Comparison of ENCODE assay signal across 26 mouse cellular contexts in genomic region chr6:93426141-93426540, GRCm38 (mm10).
DNase-seq lines count a peak whose midpoint lies in the region; ATAC-seq and TF ChIP-seq lines count a peak whose summit lies in the region.
"Had no signal": no experiment of that assay in that cellular context is flagged by ENCODE, and none has a peak within 500 bp of the region (broad histone marks: within the 10 kb centered on the region; RNA-seq: fewer than 3 reads in every experiment).

No protein-coding gene starts in this region.

- H3K9me3 ChIP-seq in hindbrain, postnatal 0 days (ENCODE audit: low read length), result no peaks in the 10 kb centered on the region
- no peaks in the 10 kb centered on the region for H3K9me3 ChIP-seq in hindbrain, embryonic 13.5 days
- H3K9me3 ChIP-seq: embryonic facial prominence, embryonic 10.5 days; kidney, embryonic 15.5 days; neural tube, embryonic 13.5 days; stomach, embryonic 15.5 days had no signal

- no peak overlapping the region for H3K27ac ChIP-seq in hindbrain, postnatal 0 days
- H3K27ac ChIP-seq in hindbrain, embryonic 13.5 days, result no peak overlapping the region
- peak overlapping the region; percentile 46 for H3K27ac ChIP-seq in layer of hippocampus, adult 2 months
- H3K27ac ChIP-seq: embryonic facial prominence, embryonic 10.5 days; heart, adult 2 months; heart, embryonic 13.5 days; kidney, embryonic 15.5 days; liver, embryonic 14.5 days; neural tube, embryonic 13.5 days; stomach, embryonic 15.5 days had no signal

- ATAC-seq in hindbrain, postnatal 0 days, result no peak
- no peak for ATAC-seq in hindbrain, embryonic 13.5 days (ENCODE audit: low FRiP score)

- no peaks in the 10 kb centered on the region for H3K27me3 ChIP-seq in hindbrain, postnatal 0 days (ENCODE audit: insufficient read depth, low read length)
- no peaks in the 10 kb centered on the region for H3K27me3 ChIP-seq in hindbrain, embryonic 13.5 days
- H3K27me3 ChIP-seq: heart, embryonic 13.5 days; kidney, embryonic 15.5 days; neural tube, embryonic 13.5 days; stomach, embryonic 15.5 days had no signal

- no peak for TF ChIP-seq CTCF in hindbrain, postnatal 0 days (IDR thresholded peaks at IDR 0.05; ENCODE audit: low read depth)
- TF ChIP-seq CTCF in layer of hippocampus, adult 2 months (conservative IDR thresholded peaks at IDR 0.05), result no peak

- DNase-seq in hindbrain, postnatal 0 days (ENCODE audit: low spot score), result peak; percentile 4
- peak; percentile 8 for DNase-seq in right cerebral cortex, adult 18-20 months
- DNase-seq in right cerebral cortex, postnatal 14 days, result no peak
- DNase-seq in layer of hippocampus, adult 2 months (ENCODE audit: low spot score in 2 of 2), result peak; percentile 27 to 45
- DNase-seq in cerebellum, adult 11 months, result no peak
- no peak for DNase-seq in Muller cell, postnatal 12 days (ENCODE audit: inconsistent ontology term)
- DNase-seq: cerebellum, adult 9-11 months; gastrocnemius, postnatal 36 days; heart, adult 2 months; heart, postnatal 14 days; kidney, adult 11 months; kidney, postnatal 36 days; lung, embryonic 14.5 days; lung, postnatal 4 days; midbrain, embryonic 14.5 days; retina, postnatal 1 day; right cerebral cortex, postnatal 4 days; thymus, adult 18-20 months; thymus, postnatal 36 days had no signal

- H3K9ac ChIP-seq in hindbrain, postnatal 0 days (replicated peaks; ENCODE audit: low read length), result no peak overlapping the region
- no peak overlapping the region for H3K9ac ChIP-seq in hindbrain, embryonic 13.5 days
- H3K9ac ChIP-seq: heart, embryonic 13.5 days; kidney, embryonic 15.5 days; liver, embryonic 14.5 days; lung, embryonic 14.5 days; neural tube, embryonic 13.5 days; stomach, embryonic 15.5 days had no signal

- H3K36me3 ChIP-seq in hindbrain, postnatal 0 days (ENCODE audit: insufficient read depth, low read length), result no peaks in the 10 kb centered on the region
- H3K36me3 ChIP-seq in hindbrain, embryonic 13.5 days, result no peaks in the 10 kb centered on the region
- H3K36me3 ChIP-seq: embryonic facial prominence, embryonic 10.5 days; heart, embryonic 13.5 days; kidney, embryonic 15.5 days; neural tube, embryonic 13.5 days; stomach, embryonic 15.5 days had no signal

- no peak overlapping the region for H3K4me3 ChIP-seq in hindbrain, postnatal 0 days (ENCODE audit: low read length)
- H3K4me3 ChIP-seq in hindbrain, embryonic 13.5 days, result no peak overlapping the region
- H3K4me3 ChIP-seq in layer of hippocampus, adult 2 months, result no peak overlapping the region
- H3K4me3 ChIP-seq: embryonic facial prominence, embryonic 10.5 days; heart, adult 2 months; heart, embryonic 13.5 days; kidney, embryonic 15.5 days; neural tube, embryonic 13.5 days; stomach, embryonic 15.5 days had no signal

- 78% methylated on average over 1 of the region's 1 CpGs for WGBS in hindbrain, postnatal 0 days
- WGBS in hindbrain, embryonic 13.5 days, result 73% methylated on average over 1 of the region's 1 CpGs

- no peak overlapping the region for H3K4me2 ChIP-seq in hindbrain, postnatal 0 days (ENCODE audit: low read depth, low read length)
- H3K4me2 ChIP-seq in hindbrain, embryonic 13.5 days, result no peak overlapping the region
- H3K4me2 ChIP-seq: heart, embryonic 13.5 days; kidney, embryonic 15.5 days; lung, embryonic 14.5 days; neural tube, embryonic 13.5 days; stomach, embryonic 15.5 days had no signal

- no peaks in the 10 kb centered on the region for H3K4me1 ChIP-seq in hindbrain, postnatal 0 days (ENCODE audit: insufficient read depth, low read length)
- no peaks in the 10 kb centered on the region for H3K4me1 ChIP-seq in hindbrain, embryonic 13.5 days (replicated peaks)
- H3K4me1 ChIP-seq: heart, embryonic 13.5 days; kidney, embryonic 15.5 days; neural tube, embryonic 13.5 days; stomach, embryonic 15.5 days had no signal

Comparison
In these comparisons a context has a peak if more than half of its experiments do, and no peak if none do; other contexts are left out.
1. DNase-seq: peak in hindbrain, postnatal 0 days (single experiment), right cerebral cortex, adult 18-20 months (single experiment) and layer of hippocampus, adult 2 months (2 of 2); none in right cerebral cortex, postnatal 14 days (single experiment), cerebellum, adult 11 months (single experiment) and Muller cell, postnatal 12 days (single experiment).